Mouse (Mus musculus): ENCODE measurements at regions not wholly inside any gene's neighbourhood (a gene's known extent, or its start where the extent isn't known, plus 50 kb on each side); places are given as distances from the start of the nearest gene placed in this dataset.

- no peaks in the 10 kb centered on the region for H3K9me3 ChIP-seq (ENCODE audit: control insufficient read depth, low read length)
- ATAC-seq (ENCODE audit: low read depth) (no peak), DNase-seq (ENCODE audit: low spot score) (peak; percentile 1)
- H3K9ac ChIP-seq (ENCODE audit: low read depth, low read length), result no peak overlapping the region
- H3K4me3 ChIP-seq (ENCODE audit: low read depth, low read length), result no peak overlapping the region
- H3K27me3 ChIP-seq (replicated peaks; ENCODE audit: control insufficient read depth, insufficient read depth, low read length), result no peaks in the 10 kb centered on the region
- WGBS, result 72% methylated on average over 4 of the region's 4 CpGs
- H3K4me2 ChIP-seq (ENCODE audit: low read depth, low read length), result no peak overlapping the region
- no peaks in the 10 kb centered on the region for H3K36me3 ChIP-seq (ENCODE audit: control insufficient read depth, insufficient read depth, low read length)
- peaks cover 4% of the 10 kb centered on the region; the same call in 1 of the 2 replicates for H3K4me1 ChIP-seq (ENCODE audit: control insufficient read depth, insufficient read depth, low read length)
- H3K27ac ChIP-seq (replicated peaks; ENCODE audit: low read depth, low read length), result no peak overlapping the region
These were observed 3423.1 kb upstream of the Lrrc6 start for GRCm38 (mm10) chr15:69923833-69924232.

- no peak overlapping the region for H3K27ac ChIP-seq (replicated peaks; ENCODE audit: low read depth, low read length)
- H3K27me3 ChIP-seq (replicated peaks; ENCODE audit: control insufficient read depth, insufficient read depth, low read length), result no peaks in the 10 kb centered on the region
- no peaks in the 10 kb centered on the region for H3K9me3 ChIP-seq (ENCODE audit: control insufficient read depth, low read length)
- H3K9ac ChIP-seq (ENCODE audit: low read depth, low read length), result no peak overlapping the region
- ATAC-seq (ENCODE audit: low read depth), result peak; percentile 26; the same call in 1 of the 2 replicates
- peak; percentile 63 for DNase-seq (ENCODE audit: low spot score)
- no peak overlapping the region for H3K4me2 ChIP-seq (ENCODE audit: low read depth, low read length)
- H3K36me3 ChIP-seq (ENCODE audit: control insufficient read depth, insufficient read depth, low read length), result no peaks in the 10 kb centered on the region
- 11% methylated on average over 2 of the region's 2 CpGs for WGBS
- H3K4me1 ChIP-seq (ENCODE audit: control insufficient read depth, insufficient read depth, low read length), result peaks cover 4% of the 10 kb centered on the region; the same call in 1 of the 2 replicates
- H3K4me3 ChIP-seq (ENCODE audit: low read depth, low read length), result no peak overlapping the region
These were observed 3422.6 kb upstream of the Lrrc6 start for GRCm38 (mm10) chr15:69923280-69923679.

GRCm38 (mm10) chr15:69922176-69922575 lies 3421.5 kb upstream of the Lrrc6 start:
- no peak overlapping the region for H3K4me2 ChIP-seq (ENCODE audit: low read depth, low read length)
- H3K27ac ChIP-seq (replicated peaks; ENCODE audit: low read depth, low read length), result no peak overlapping the region
- no peak overlapping the region for H3K4me3 ChIP-seq (ENCODE audit: low read depth, low read length)
- ATAC-seq (ENCODE audit: low read depth) (no peak), DNase-seq (ENCODE audit: low spot score) (peak; percentile 13)
- H3K9ac ChIP-seq (ENCODE audit: low read depth, low read length), result no peak overlapping the region
- WGBS, result 75% methylated on average over 3 of the region's 3 CpGs
- H3K27me3 ChIP-seq (replicated peaks; ENCODE audit: control insufficient read depth, insufficient read depth, low read length), result no peaks in the 10 kb centered on the region
- H3K4me1 ChIP-seq (ENCODE audit: control insufficient read depth, insufficient read depth, low read length), result peaks cover 4% of the 10 kb centered on the region; the same call in 1 of the 2 replicates
- no peaks in the 10 kb centered on the region for H3K9me3 ChIP-seq (ENCODE audit: control insufficient read depth, low read length)
- H3K36me3 ChIP-seq (ENCODE audit: control insufficient read depth, insufficient read depth, low read length), result no peaks in the 10 kb centered on the region

GRCm38 (mm10) chr15:69885764-69886163 lies 3385.1 kb upstream of the Lrrc6 start:
- 65% methylated on average over 4 of the region's 4 CpGs for WGBS
- DNase-seq (ENCODE audit: low spot score), result no peak
- no peak overlapping the region for H3K4me2 ChIP-seq (ENCODE audit: low read depth, low read length)

GRCm38 (mm10) chr15:69878511-69878910 lies 3377.8 kb upstream of the Lrrc6 start:
- Histone ChIP-seq H3K4me1 (ENCODE audit: control insufficient read depth, insufficient read depth, low read length) (no peaks in the 10 kb centered on the region), H3K9me3 (ENCODE audit: control insufficient read depth, low read length) (no peaks in the 10 kb centered on the region), H3K9ac (ENCODE audit: low read depth, low read length) (no peak overlapping the region), H3K4me3 (ENCODE audit: low read depth, low read length) (no peak overlapping the region), H3K4me2 (ENCODE audit: low read depth, low read length) (no peak overlapping the region), H3K36me3 (ENCODE audit: control insufficient read depth, insufficient read depth, low read length) (no peaks in the 10 kb centered on the region), H3K27me3 (replicated peaks; ENCODE audit: control insufficient read depth, insufficient read depth, low read length) (no peaks in the 10 kb centered on the region), H3K27ac (replicated peaks; ENCODE audit: low read depth, low read length) (no peak overlapping the region)
- no peak for ATAC-seq (ENCODE audit: low read depth)
- DNase-seq (ENCODE audit: low spot score), result no peak

More at GRCm38 (mm10) chr15:69885764-69886163, 3385.1 kb upstream of the Lrrc6 start:
- H3K9ac ChIP-seq (ENCODE audit: low read depth, low read length), result no peak overlapping the region
- no peaks in the 10 kb centered on the region for H3K9me3 ChIP-seq (ENCODE audit: control insufficient read depth, low read length)
- no peak overlapping the region for H3K27ac ChIP-seq (replicated peaks; ENCODE audit: low read depth, low read length)
- ATAC-seq (ENCODE audit: low read depth), result no peak
- no peaks in the 10 kb centered on the region for H3K27me3 ChIP-seq (replicated peaks; ENCODE audit: control insufficient read depth, insufficient read depth, low read length)
- H3K4me1 ChIP-seq (ENCODE audit: control insufficient read depth, insufficient read depth, low read length), result no peaks in the 10 kb centered on the region
- H3K4me3 ChIP-seq (ENCODE audit: low read depth, low read length), result no peak overlapping the region
- no peaks in the 10 kb centered on the region for H3K36me3 ChIP-seq (ENCODE audit: control insufficient read depth, insufficient read depth, low read length)

GRCm38 (mm10) chr15:69853521-69853920 lies 3352.8 kb upstream of the Lrrc6 start:
- DNase-seq (ENCODE audit: low spot score) (no peak), ATAC-seq (ENCODE audit: low read depth) (no peak)
- no peaks in the 10 kb centered on the region for H3K27me3 ChIP-seq (replicated peaks; ENCODE audit: control insufficient read depth, insufficient read depth, low read length)
- 11% methylated on average over 1 of the region's 1 CpGs for WGBS
- H3K4me3 ChIP-seq (ENCODE audit: low read depth, low read length), result no peak overlapping the region
- H3K4me2 ChIP-seq (ENCODE audit: low read depth, low read length), result no peak overlapping the region
- H3K27ac ChIP-seq (replicated peaks; ENCODE audit: low read depth, low read length), result no peak overlapping the region
- H3K4me1 ChIP-seq (ENCODE audit: control insufficient read depth, insufficient read depth, low read length), result no peaks in the 10 kb centered on the region
- no peaks in the 10 kb centered on the region for H3K36me3 ChIP-seq (ENCODE audit: control insufficient read depth, insufficient read depth, low read length)
- no peaks in the 10 kb centered on the region for H3K9me3 ChIP-seq (ENCODE audit: control insufficient read depth, low read length)
- H3K9ac ChIP-seq (ENCODE audit: low read depth, low read length), result no peak overlapping the region

- Histone ChIP-seq H3K9ac (ENCODE audit: low read depth, low read length) (no peak overlapping the region), H3K4me2 (ENCODE audit: low read depth, low read length) (no peak overlapping the region), H3K27me3 (replicated peaks; ENCODE audit: control insufficient read depth, insufficient read depth, low read length) (no peaks in the 10 kb centered on the region), H3K4me1 (ENCODE audit: control insufficient read depth, insufficient read depth, low read length) (no peaks in the 10 kb centered on the region), H3K9me3 (ENCODE audit: control insufficient read depth, low read length) (no peaks in the 10 kb centered on the region), H3K4me3 (ENCODE audit: low read depth, low read length) (no peak overlapping the region), H3K27ac (replicated peaks; ENCODE audit: low read depth, low read length) (no peak overlapping the region), H3K36me3 (ENCODE audit: control insufficient read depth, insufficient read depth, low read length) (no peaks in the 10 kb centered on the region)
- 67% methylated on average over 1 of the region's 1 CpGs for WGBS
- no peak for ATAC-seq (ENCODE audit: low read depth)
- DNase-seq (ENCODE audit: low spot score), result no peak
These were observed 3348.9 kb upstream of the Lrrc6 start for GRCm38 (mm10) chr15:69849644-69850043.
